Mouse (Mus musculus) myocyte (in vitro differentiated cells): ENCODE results near the gene Olfr1428. TPM values are rescaled to one million over a fixed set of nuclear protein-coding genes. Genes with fewer than 3 reads are reported as not detected.

ENCODE experiments used
- polyA plus RNA-seq: library from polyadenylated mRNA; unstranded; fragments of >200 nt; fragmentation: generic; extraction: Trizol; gene quantifications from one replicate; pipeline ENCODE4 v1.2.1, GENCODE M21; 2012; ENCODE audit warnings: missing spikeins

The Olfr1428 gene
- polyA plus RNA-seq, 1 experiment, result not detected

Other genes starting within 250 kb of the Olfr1428 start
- gene Olfr1419, start 240.8 kb downstream of the Olfr1428 start, polyA plus RNA-seq, result not detected
- not detected for gene Olfr1420, start 229.3 kb downstream of the Olfr1428 start, polyA plus RNA-seq
- 13.9 TPM for gene Patl1, start 203.5 kb downstream of the Olfr1428 start, polyA plus RNA-seq
- gene Osbp, start 150.0 kb downstream of the Olfr1428 start, polyA plus RNA-seq, result 23.1 TPM
- not detected for gene Olfr1423, start 74.6 kb downstream of the Olfr1428 start, polyA plus RNA-seq
- not detected for gene Olfr1424, start 53.2 kb downstream of the Olfr1428 start, polyA plus RNA-seq
- gene Olfr1425, start 38.2 kb downstream of the Olfr1428 start, polyA plus RNA-seq, result not detected
- not detected for gene Olfr1426, start 23.9 kb downstream of the Olfr1428 start, polyA plus RNA-seq
- gene Olfr1427, start 12.6 kb downstream of the Olfr1428 start, polyA plus RNA-seq, result not detected
- not detected for gene Olfr76, start 7.3 kb upstream of the Olfr1428 start, polyA plus RNA-seq
- not detected for gene Olfr1555-ps1, start 54.2 kb upstream of the Olfr1428 start, polyA plus RNA-seq
- not detected for gene Olfr1431, start 84.7 kb upstream of the Olfr1428 start, polyA plus RNA-seq
- not detected for gene Olfr1432, start 116.7 kb upstream of the Olfr1428 start, polyA plus RNA-seq
- gene Olfr262, start 125.8 kb upstream of the Olfr1428 start, polyA plus RNA-seq, result not detected
- not detected for gene Olfr235, start 145.1 kb upstream of the Olfr1428 start, polyA plus RNA-seq
- not detected for gene Olfr1434, start 164.0 kb upstream of the Olfr1428 start, polyA plus RNA-seq
- not detected for gene Olfr1436, start 183.2 kb upstream of the Olfr1428 start, polyA plus RNA-seq
- gene Olfr1437, start 209.2 kb upstream of the Olfr1428 start, polyA plus RNA-seq, result not detected
- not detected for gene Olfr1438-ps1, start 220.0 kb upstream of the Olfr1428 start, polyA plus RNA-seq